30 mouse cellular contexts compared by ENCODE assay signal in genomic region chr7:123244833-123245232, GRCm38 (mm10). TPM values are rescaled to one million over a fixed set of nuclear protein-coding genes. Genes with fewer than 3 reads are reported as not detected.
DNase-seq lines count a peak whose midpoint lies in the region; ATAC-seq lines count a peak whose summit lies in the region.
"Had no signal": no experiment of that assay in that cellular context is flagged by ENCODE, and none has a peak within 500 bp of the region (broad histone marks: within the 10 kb centered on the region; RNA-seq: fewer than 3 reads in every experiment).

No protein-coding gene starts in this region.

- no peak overlapping the region for H3K4me2 ChIP-seq in heart, embryonic 11.5 days
- no peak overlapping the region for H3K4me2 ChIP-seq in intestine, embryonic 15.5 days (replicated peaks)
- no peak overlapping the region for H3K4me2 ChIP-seq in liver, embryonic 13.5 days
- H3K4me2 ChIP-seq in hindbrain, embryonic 11.5 days (replicated peaks; ENCODE audit: low read depth, low read length) = no peak overlapping the region
- H3K4me2 ChIP-seq: embryonic facial prominence, embryonic 12.5 days; forebrain, embryonic 12.5 days; heart, embryonic 15.5 days; limb, embryonic 13.5 days; lung, embryonic 14.5 days; neural tube, embryonic 13.5 days had no signal

- 30% methylated on average over 1 of the region's 1 CpGs for WGBS in heart, embryonic 11.5 days (ENCODE audit: insufficient replicate concordance)
- 50% methylated on average over 1 of the region's 1 CpGs for WGBS in intestine, embryonic 15.5 days
- WGBS in liver, embryonic 13.5 days (ENCODE audit: insufficient replicate concordance) = 33% methylated on average over 1 of the region's 1 CpGs
- WGBS in hindbrain, embryonic 11.5 days = 81% methylated on average over 1 of the region's 1 CpGs

- H3K9me3 ChIP-seq in heart, embryonic 11.5 days (replicated peaks; ENCODE audit: control insufficient read depth, low read length) = no peaks in the 10 kb centered on the region
- no peaks in the 10 kb centered on the region for H3K9me3 ChIP-seq in intestine, embryonic 15.5 days
- no peaks in the 10 kb centered on the region for H3K9me3 ChIP-seq in liver, embryonic 13.5 days (replicated peaks)
- H3K9me3 ChIP-seq in hindbrain, embryonic 11.5 days (ENCODE audit: control insufficient read depth, low read length) = no peaks in the 10 kb centered on the region
- H3K9me3 ChIP-seq: embryonic facial prominence, embryonic 12.5 days; forebrain, embryonic 12.5 days; heart, embryonic 15.5 days; limb, embryonic 13.5 days; midbrain, embryonic 10.5 days; neural tube, embryonic 13.5 days had no signal

- intact Hi-C loops in heart, postnatal 36 days (cut with DNase I) = no loop called here

- no peak for DNase-seq in heart, postnatal 36 days
- DNase-seq in liver, embryonic 13.5 days = peak; percentile 14
- no peak for DNase-seq in hindbrain, embryonic 11.5 days (ENCODE audit: low spot score)
- no peak for DNase-seq in right cerebral cortex, postnatal 25 days
- DNase-seq: adrenal gland, postnatal 25 days; cerebellum, adult 11-12 months; cerebellum, postnatal 14 days; heart, postnatal 4 days; kidney, adult 18-20 months; layer of hippocampus, adult 9-11 months; lung, embryonic 14.5 days; lung, postnatal 36 days; spleen, adult 18-20 months had no signal

- no peak overlapping the region for H3K9ac ChIP-seq in heart, embryonic 11.5 days (ENCODE audit: low read depth, low read length)
- H3K9ac ChIP-seq in intestine, embryonic 15.5 days = no peak overlapping the region
- H3K9ac ChIP-seq in liver, embryonic 13.5 days = no peak overlapping the region
- no peak overlapping the region for H3K9ac ChIP-seq in hindbrain, embryonic 11.5 days (ENCODE audit: low read depth, low read length)
- H3K9ac ChIP-seq: embryonic facial prominence, embryonic 12.5 days; forebrain, embryonic 12.5 days; heart, embryonic 15.5 days; limb, embryonic 13.5 days; lung, embryonic 14.5 days; neural tube, embryonic 13.5 days had no signal

- peaks cover 18% of the 10 kb centered on the region; the same call in 1 of the 2 replicates for H3K4me1 ChIP-seq in heart, embryonic 11.5 days (ENCODE audit: control insufficient read depth, insufficient read depth, low read length)
- H3K4me1 ChIP-seq in intestine, embryonic 15.5 days (replicated peaks) = 0 out of 2 replicates have a peak, but pooled peaks cover 3% of the 10 kb centered on the region
- peaks cover 12% of the 10 kb centered on the region for H3K4me1 ChIP-seq in liver, embryonic 13.5 days (replicated peaks)
- no peaks in the 10 kb centered on the region for H3K4me1 ChIP-seq in hindbrain, embryonic 11.5 days (replicated peaks; ENCODE audit: control insufficient read depth, insufficient read depth, low read length)
- H3K4me1 ChIP-seq: embryonic facial prominence, embryonic 12.5 days; forebrain, embryonic 12.5 days; limb, embryonic 13.5 days; midbrain, embryonic 10.5 days; neural tube, embryonic 13.5 days had no signal

- no peaks in the 10 kb centered on the region for H3K36me3 ChIP-seq in heart, embryonic 11.5 days (ENCODE audit: control insufficient read depth, insufficient read depth, low read length)
- no peaks in the 10 kb centered on the region for H3K36me3 ChIP-seq in intestine, embryonic 15.5 days
- H3K36me3 ChIP-seq in liver, embryonic 13.5 days = no peaks in the 10 kb centered on the region
- H3K36me3 ChIP-seq in hindbrain, embryonic 11.5 days (ENCODE audit: control insufficient read depth, insufficient read depth, low read length) = no peaks in the 10 kb centered on the region
- H3K36me3 ChIP-seq: embryonic facial prominence, embryonic 12.5 days; forebrain, embryonic 12.5 days; heart, embryonic 15.5 days; limb, embryonic 13.5 days; midbrain, embryonic 10.5 days; neural tube, embryonic 13.5 days had no signal

- H3K4me3 ChIP-seq in heart, embryonic 11.5 days (ENCODE audit: low read depth, low read length) = no peak overlapping the region
- H3K4me3 ChIP-seq in intestine, embryonic 15.5 days (replicated peaks) = no peak overlapping the region
- no peak overlapping the region for H3K4me3 ChIP-seq in liver, embryonic 13.5 days (replicated peaks)
- H3K4me3 ChIP-seq in hindbrain, embryonic 11.5 days (ENCODE audit: low read depth, low read length) = no peak overlapping the region
- H3K4me3 ChIP-seq: embryonic facial prominence, embryonic 12.5 days; forebrain, embryonic 12.5 days; heart, embryonic 15.5 days; limb, embryonic 13.5 days; midbrain, embryonic 10.5 days; myocyte; neural tube, embryonic 13.5 days had no signal

- peak overlapping the region; percentile 15; the same call in 1 of the 2 replicates for H3K27ac ChIP-seq in heart, embryonic 11.5 days (ENCODE audit: low read depth, low read length)
- no peak overlapping the region for H3K27ac ChIP-seq in intestine, embryonic 15.5 days
- no peak overlapping the region for H3K27ac ChIP-seq in liver, embryonic 13.5 days
- no peak overlapping the region for H3K27ac ChIP-seq in hindbrain, embryonic 11.5 days (ENCODE audit: low read depth, low read length)
- H3K27ac ChIP-seq: embryonic facial prominence, embryonic 12.5 days; forebrain, embryonic 12.5 days; heart, embryonic 15.5 days; kidney, postnatal 0 days; limb, embryonic 13.5 days; midbrain, embryonic 10.5 days; neural tube, embryonic 13.5 days had no signal

- ATAC-seq in heart, embryonic 11.5 days (replicated peaks; ENCODE audit: insufficient number of reproducible peaks, low FRiP score, low TSS enrichment) = no peak
- peak; percentile 90 for ATAC-seq in intestine, embryonic 15.5 days
- peak; percentile 83 for ATAC-seq in liver, embryonic 13.5 days (ENCODE audit: low read depth)
- ATAC-seq in megakaryocyte-erythroid progenitor cell, adult 5-6 weeks (replicated peaks; ENCODE audit: low FRiP score, low TSS enrichment, poor library complexity, severe bottlenecking) = peak; percentile 65
- ATAC-seq in activated CD4-positive, CD25-positive, alpha-beta regulatory T cell, adult 4 months = no peak
- no peak for ATAC-seq in hindbrain, embryonic 11.5 days (ENCODE audit: low FRiP score)
- ATAC-seq: hindbrain, embryonic 16.5 days; midbrain, embryonic 16.5 days had no signal

- H3K27me3 ChIP-seq in heart, embryonic 11.5 days (ENCODE audit: control insufficient read depth, insufficient read depth, low read length) = no peaks in the 10 kb centered on the region
- no peaks in the 10 kb centered on the region for H3K27me3 ChIP-seq in intestine, embryonic 15.5 days (replicated peaks)
- no peaks in the 10 kb centered on the region for H3K27me3 ChIP-seq in liver, embryonic 13.5 days
- no peaks in the 10 kb centered on the region for H3K27me3 ChIP-seq in hindbrain, embryonic 11.5 days (ENCODE audit: control insufficient read depth, insufficient read depth, low read length)
- H3K27me3 ChIP-seq: embryonic facial prominence, embryonic 12.5 days; forebrain, embryonic 12.5 days; heart, embryonic 15.5 days; limb, embryonic 13.5 days; neural tube, embryonic 13.5 days had no signal

RNA-seq across cellular contexts. Expression of gene Slc5a11, which starts 30.3 kb away (rescaled TPM):
- polyA plus RNA-seq in heart, embryonic 11.5 days (2014; fragmentation: Nextera tagmentation; extraction: Ambion mirVana) = 0.42 TPM in 1 of 2 replicates, not detected in the other
- not detected for total RNA-seq in heart, postnatal 36 days (2021)
- 12.7 and 15.8 TPM in 2 replicates for polyA plus RNA-seq in intestine, embryonic 15.5 days (2015; fragmentation: Nextera tagmentation; extraction: Ambion mirVana)
- 0.18 and 0.54 TPM in 2 replicates for polyA plus RNA-seq in liver, embryonic 13.5 days (2015; fragmentation: Nextera tagmentation; extraction: Ambion mirVana)
- total RNA-seq in megakaryocyte-erythroid progenitor cell, adult 5-6 weeks (2014; fragmentation: Nextera tagmentation) = not detected in 2 replicates
- not detected in 2 replicates for total RNA-seq in megakaryocyte-erythroid progenitor cell, adult 5-6 weeks (2017)
- polyA plus RNA-seq in activated CD4-positive, CD25-positive, alpha-beta regulatory T cell, adult 4 months (2017; shearing (Covaris generic)) = under 1 TPM in 1 of 2 experiments, not detected in 1; 0.54 TPM
- polyA plus RNA-seq in hindbrain, embryonic 11.5 days (2014; fragmentation: Nextera tagmentation; extraction: Ambion mirVana) = 0.43 TPM in 1 of 2 replicates, not detected in the other
- total RNA-seq: adrenal gland, postnatal 25 days; gastrocnemius, adult 18-20 months; gastrocnemius, postnatal 4 days; heart, adult 8-10 months; heart, postnatal 4 days had no signal
- polyA plus RNA-seq: heart, embryonic 15.5 days; myocyte; neural tube, embryonic 13.5 days had no signal

Comparison
In these comparisons a context has a peak if more than half of its experiments do, and no peak if none do; other contexts are left out.
1. ATAC-seq: peak in intestine, embryonic 15.5 days (single experiment), liver, embryonic 13.5 days (single experiment) and megakaryocyte-erythroid progenitor cell, adult 5-6 weeks (single experiment); none in heart, embryonic 11.5 days (single experiment), activated CD4-positive, CD25-positive, alpha-beta regulatory T cell, adult 4 months (single experiment) and hindbrain, embryonic 11.5 days (single experiment).